Mouse (Mus musculus) limb, embryonic 14.5 days (tissue): ENCODE data around the gene Dut. TPM values are rescaled to one million over a fixed set of nuclear protein-coding genes. Genes with fewer than 3 reads are reported as not detected.

Experiments
- ATAC-seq: fragments of 200-750 bp; cut with Nextera tagmentation; 2 replicates; pipeline ENCODE4 v1.8.0; 2017; ENCODE audit warnings: low read depth, moderate number of reproducible peaks, moderate TSS enrichment; ENCODE audit not compliant: low FRiP score
- DNase-seq: peaks from one replicate; pipeline ENCODE4 v3.0.0-alpha.2; 2015; ENCODE audit warnings: low spot score
- H3K27ac ChIP-seq: fragments of 300-500 bp; sonication (generic); replicated peaks from 2 replicates; pipeline ENCODE4 v1.5.1; 2014; ENCODE audit warnings: low read depth, mild to moderate bottlenecking, low read length, moderate library complexity, mixed read lengths
- H3K27me3 ChIP-seq: fragments of 300-500 bp; sonication (generic); 2 replicates; pipeline ENCODE4 v1.6.1; 2014; ENCODE audit warnings: low read length, mixed read lengths; ENCODE audit not compliant: control insufficient read depth, insufficient read depth
- H3K36me3 ChIP-seq: fragments of 300-500 bp; sonication (generic); 2 replicates; pipeline ENCODE4 v1.6.1; 2014; ENCODE audit warnings: mild to moderate bottlenecking, low read length, moderate library complexity, mixed read lengths; ENCODE audit not compliant: control insufficient read depth, insufficient read depth
- H3K4me1 ChIP-seq: fragments of 300-500 bp; sonication (generic); 2 replicates; pipeline ENCODE4 v1.6.1; 2014; ENCODE audit warnings: antibody characterized with exemption, low read length, mixed read lengths; ENCODE audit not compliant: control insufficient read depth, insufficient read depth
- H3K4me2 ChIP-seq: fragments of 300-500 bp; sonication (generic); replicated peaks from 2 replicates; pipeline ENCODE4 v1.6.1; 2014; ENCODE audit warnings: low read depth, mild to moderate bottlenecking, low read length, moderate library complexity; ENCODE audit not compliant: severe bottlenecking
- H3K4me3 ChIP-seq: fragments of 300-500 bp; sonication (generic); replicated peaks from 2 replicates; pipeline ENCODE4 v1.5.1; 2014; ENCODE audit warnings: low read length
- H3K9ac ChIP-seq: fragments of 300-500 bp; sonication (generic); 2 replicates; pipeline ENCODE4 v1.6.1; 2014; ENCODE audit warnings: mild to moderate bottlenecking, low read depth, low read length, moderate library complexity; ENCODE audit not compliant: severe bottlenecking
- H3K9me3 ChIP-seq: fragments of 300-500 bp; sonication (generic); 2 replicates; pipeline ENCODE4 v1.6.1; 2016; ENCODE audit warnings: low read length; ENCODE audit not compliant: control insufficient read depth
- POLR2A ChIP-seq: fragments of 200-500 bp; IDR thresholded peaks from 2 replicates; pipeline ENCODE4 v1.8.0; 2012; ENCODE audit warnings: inconsistent platforms, mild to moderate bottlenecking, moderate library complexity, borderline replicate concordance; ENCODE audit not compliant: insufficient read depth, insufficient read length; ENCODE audit errors: extremely low read depth
- WGBS: fragments of 180-500 bp; shearing (Covaris S2); extraction: QIAGEN DNeasy Blood & Tissue Kit; methylation state at CpG from one replicate; pipeline ENCODE4 v1.1.7; 2014; 5-methylcytosine and 5-hydroxymethylcytosine counted together
- polyA plus RNA-seq, 2 experiments: library from polyadenylated mRNA; depleted of rRNA in 1 of 2; stranded (reverse) in 1 of 2; unstranded in 1 of 2; fragments of >200 nt; fragmentation: Nextera tagmentation in 1 of 2; extraction: Ambion mirVana in 1 of 2; gene quantifications; 2 replicates each; pipeline versions ENCODE4 v1.2.1 to v1.2.3; 2012 to 2014

Gene Dut
- polyA plus RNA-seq, 2 experiments, result 101 to 129 TPM

DNA sequence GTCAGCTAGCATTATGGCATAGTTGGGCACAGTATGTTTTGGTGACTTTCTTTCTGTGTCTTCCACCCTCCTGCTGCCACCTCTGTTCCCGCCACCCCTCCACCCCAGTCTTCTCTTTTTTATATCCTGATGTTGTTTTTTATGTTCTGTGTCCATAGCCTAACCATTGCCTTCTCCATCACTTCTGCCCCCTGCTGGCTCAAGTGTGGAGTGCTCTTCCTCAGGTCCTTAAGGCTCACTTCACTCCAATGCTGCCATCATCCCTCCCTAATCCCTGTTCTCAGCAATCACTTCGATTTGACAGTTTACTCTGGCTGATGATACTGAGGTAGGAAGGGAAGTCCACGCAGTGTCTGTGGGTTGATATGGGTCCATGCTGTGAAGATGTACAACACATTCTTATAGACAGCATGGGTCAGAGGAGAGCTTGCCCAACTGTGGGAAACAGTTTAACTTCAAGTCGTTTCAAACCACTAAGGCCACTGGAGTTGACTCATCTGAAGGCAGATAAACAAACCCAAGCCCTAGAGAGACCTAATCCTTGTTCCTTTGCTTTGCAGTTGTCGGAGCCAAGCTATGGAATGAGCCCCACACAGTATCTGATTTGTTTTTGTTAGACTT, 56.9 kb downstream of the Dut start:
- 77% methylated on average over 5 of the region's 5 CpGs for WGBS
- 0 out of 2 replicates have a peak, but pooled peaks cover 3% of the 10 kb centered on the region for H3K4me1 ChIP-seq
- H3K27ac ChIP-seq, result no peak overlapping the region
- no peaks in the 10 kb centered on the region for H3K9me3 ChIP-seq
- DNase-seq (no peak), ATAC-seq (no peak)
- H3K27me3 ChIP-seq, result no peaks in the 10 kb centered on the region
- H3K9ac ChIP-seq, result no peak overlapping the region
- no peak for TF ChIP-seq POLR2A
- H3K36me3 ChIP-seq, result peaks cover 79% of the 10 kb centered on the region
- no peak overlapping the region for H3K4me3 ChIP-seq
- no peak overlapping the region for H3K4me2 ChIP-seq

DNA sequence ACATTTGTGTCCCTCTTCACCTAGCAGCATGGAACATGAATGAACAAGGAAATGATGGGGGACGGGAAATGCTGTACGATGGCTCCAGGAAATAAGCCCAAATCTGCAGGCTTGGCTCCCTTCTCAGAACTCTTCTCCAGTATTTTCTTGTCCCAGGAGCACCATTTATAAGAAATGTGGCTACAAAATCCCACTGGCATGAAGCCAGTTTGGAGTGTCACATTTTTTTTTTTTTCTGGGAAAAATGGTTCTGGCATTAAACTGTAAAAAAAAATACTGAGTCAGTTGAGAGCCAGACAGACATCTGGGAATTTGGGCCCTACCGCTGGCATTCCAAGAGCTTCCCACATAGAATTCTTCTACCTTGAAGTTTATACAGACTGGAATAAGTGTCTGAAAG, 57.8 kb downstream of the Dut start:
- WGBS, result 66% methylated on average over 3 of the region's 3 CpGs
- DNase-seq (no peak), ATAC-seq (no peak)
- no peak overlapping the region for H3K4me3 ChIP-seq
- TF ChIP-seq POLR2A, result no peak
- H3K27ac ChIP-seq, result no peak overlapping the region
- no peak overlapping the region for H3K4me2 ChIP-seq
- peaks cover 87% of the 10 kb centered on the region for H3K36me3 ChIP-seq
- H3K9me3 ChIP-seq, result no peaks in the 10 kb centered on the region
- 0 out of 2 replicates have a peak, but pooled peaks cover 3% of the 10 kb centered on the region for H3K4me1 ChIP-seq
- H3K9ac ChIP-seq, result no peak overlapping the region
- H3K27me3 ChIP-seq, result no peaks in the 10 kb centered on the region

DNA sequence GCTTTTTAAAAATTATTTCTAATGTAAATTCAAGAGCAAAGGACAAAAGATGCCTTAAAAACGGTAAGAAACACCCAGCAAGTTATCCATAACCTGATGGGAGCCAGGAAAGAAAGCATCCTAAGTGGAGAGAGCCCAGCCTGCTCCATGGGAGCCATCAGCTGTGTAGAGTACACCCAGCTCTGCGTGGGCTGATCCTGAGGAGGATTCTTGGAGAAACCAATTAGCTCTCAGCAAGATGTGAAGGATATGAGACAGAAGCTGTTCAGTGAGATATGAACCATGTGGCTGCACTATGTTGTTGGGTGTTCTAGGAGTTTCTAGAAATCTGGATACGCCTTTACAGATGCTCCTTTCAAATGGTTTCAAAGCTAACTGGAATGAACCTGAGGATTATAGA, 58.7 kb downstream of the Dut start:
- H3K4me1 ChIP-seq, result 0 out of 2 replicates have a peak, but pooled peaks cover 3% of the 10 kb centered on the region
- TF ChIP-seq POLR2A, result no peak
- WGBS, result 84% methylated on average over 3 of the region's 3 CpGs
- H3K9me3 ChIP-seq, result no peaks in the 10 kb centered on the region
- H3K27me3 ChIP-seq, result no peaks in the 10 kb centered on the region
- no peak overlapping the region for H3K4me3 ChIP-seq
- no peak overlapping the region for H3K4me2 ChIP-seq
- peaks cover 86% of the 10 kb centered on the region for H3K36me3 ChIP-seq
- no peak overlapping the region for H3K9ac ChIP-seq
- DNase-seq (no peak), ATAC-seq (no peak)
- no peak overlapping the region for H3K27ac ChIP-seq

Other genes starting within 250 kb of the Dut start
- 0.86 and 0.97 TPM in 2 replicates for gene Slc24a5, start 179.1 kb upstream of the Dut start, polyA plus RNA-seq (2012; rRNA removed)
- gene Slc24a5, start 179.1 kb upstream of the Dut start, polyA plus RNA-seq (2014; fragmentation: Nextera tagmentation; extraction: Ambion mirVana), result 5.9 and 6.8 TPM in 2 replicates
- gene Myef2, start 123.5 kb upstream of the Dut start, polyA plus RNA-seq (2012; rRNA removed), result 75.8 and 96.5 TPM in 2 replicates
- 103 and 113 TPM in 2 replicates for gene Myef2, start 123.5 kb upstream of the Dut start, polyA plus RNA-seq (2014; fragmentation: Nextera tagmentation; extraction: Ambion mirVana)
- gene Ctxn2, start 110.5 kb upstream of the Dut start, polyA plus RNA-seq (2012; rRNA removed), result not detected in 2 replicates
- not detected in 2 replicates for gene Ctxn2, start 110.5 kb upstream of the Dut start, polyA plus RNA-seq (2014; fragmentation: Nextera tagmentation; extraction: Ambion mirVana)
- gene Slc12a1, start 94.7 kb upstream of the Dut start, polyA plus RNA-seq (2012; rRNA removed), result 0.04 and 0.06 TPM in 2 replicates
- gene Slc12a1, start 94.7 kb upstream of the Dut start, polyA plus RNA-seq (2014; fragmentation: Nextera tagmentation; extraction: Ambion mirVana), result 0.06 and 0.11 TPM in 2 replicates